Mouse (Mus musculus): ENCODE results near the gene Rcsd1. TPM values are rescaled to one million over a fixed set of nuclear protein-coding genes. Genes with fewer than 3 reads are reported as not detected.

Gene Rcsd1
- total and polyA plus RNA-seq, 2 experiments = 2.6 to 3.3 TPM

GRCm38 (mm10) chr1:165604203-165604602, 105.4 kb downstream of the Rcsd1 start:
- Histone ChIP-seq H3K27ac (replicated peaks; ENCODE audit: insufficient read depth, low read depth, low read length) (no peak overlapping the region), H3K79me2 (ENCODE audit: control insufficient read depth, insufficient read depth, low read length) (no peaks in the 10 kb centered on the region), H3K9ac (ENCODE audit: low read depth, low read length) (no peak overlapping the region), H3K4me1 (ENCODE audit: control insufficient read depth, insufficient read depth, low read length) (no peaks in the 10 kb centered on the region), H3K36me3 (ENCODE audit: control insufficient read depth, insufficient read depth, low read length) (peaks cover 4% of the 10 kb centered on the region), H3K4me3 (ENCODE audit: insufficient read depth, low read depth, low read length) (no peak overlapping the region), H3K27me3 (ENCODE audit: control insufficient read depth, insufficient read depth, low read length) (no peaks in the 10 kb centered on the region)
- WGBS = 88% methylated on average over 8 of the region's 8 CpGs
- DNase-seq (ENCODE audit: extremely low read depth, low read depth, low spot score) = no peak
- no peak for TF ChIP-seq POLR2A (IDR thresholded peaks at IDR 0.05; ENCODE audit: extremely low read depth, insufficient read depth, low read length)
- no peak for TF ChIP-seq CTCF (IDR thresholded peaks at IDR 0.05; ENCODE audit: low read depth, low read length)

- Histone ChIP-seq H3K79me2 (ENCODE audit: control insufficient read depth, insufficient read depth, low read length) (no peaks in the 10 kb centered on the region), H3K27me3 (ENCODE audit: control insufficient read depth, insufficient read depth, low read length) (no peaks in the 10 kb centered on the region), H3K27ac (replicated peaks; ENCODE audit: insufficient read depth, low read depth, low read length) (no peak overlapping the region), H3K4me3 (ENCODE audit: insufficient read depth, low read depth, low read length) (no peak overlapping the region), H3K4me1 (ENCODE audit: control insufficient read depth, insufficient read depth, low read length) (no peaks in the 10 kb centered on the region), H3K9ac (ENCODE audit: low read depth, low read length) (no peak overlapping the region), H3K36me3 (ENCODE audit: control insufficient read depth, insufficient read depth, low read length) (peaks cover 4% of the 10 kb centered on the region)
- TF ChIP-seq CTCF (IDR thresholded peaks at IDR 0.05; ENCODE audit: low read depth, low read length) = no peak
- no peak for TF ChIP-seq POLR2A (IDR thresholded peaks at IDR 0.05; ENCODE audit: extremely low read depth, insufficient read depth, low read length)
- DNase-seq (ENCODE audit: extremely low read depth, low read depth, low spot score) = no peak
- 90% methylated on average over 14 of the region's 14 CpGs for WGBS
Observed at GRCm38 (mm10) chr1:165603218-165603617, 106.3 kb downstream of the Rcsd1 start.

DNA sequence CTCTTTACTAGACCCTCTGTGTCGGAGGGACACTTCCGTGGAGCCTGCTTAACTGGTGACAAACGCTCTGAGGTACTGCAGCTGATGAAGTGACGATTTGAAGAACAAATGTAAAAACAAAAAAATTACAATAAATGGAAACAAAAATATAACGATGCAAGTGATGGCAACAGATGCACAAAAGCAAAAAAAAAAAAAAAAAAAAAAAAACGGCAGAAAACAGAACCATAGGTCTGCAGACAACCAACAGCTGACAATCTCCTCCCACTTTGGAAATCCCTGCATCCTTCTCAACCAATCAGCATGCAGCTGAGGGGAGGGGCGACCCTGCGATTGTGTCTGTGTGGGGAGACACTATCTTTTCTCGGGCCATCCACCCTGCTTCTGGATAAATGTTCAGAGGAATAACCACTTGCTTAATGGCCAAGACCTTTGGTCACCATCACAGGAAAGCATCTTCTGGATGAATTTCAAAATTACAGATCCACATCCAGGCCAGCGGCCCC, 107.7 kb downstream of the Rcsd1 start:
- no peak for DNase-seq (ENCODE audit: extremely low read depth, low read depth, low spot score)
- no peak overlapping the region for H3K9ac ChIP-seq (ENCODE audit: low read depth, low read length)
- no peak overlapping the region for H3K4me3 ChIP-seq (ENCODE audit: insufficient read depth, low read depth, low read length)
- H3K79me2 ChIP-seq (ENCODE audit: control insufficient read depth, insufficient read depth, low read length) = no peaks in the 10 kb centered on the region
- TF ChIP-seq POLR2A (IDR thresholded peaks at IDR 0.05; ENCODE audit: extremely low read depth, insufficient read depth, low read length) (no peak), CTCF (IDR thresholded peaks at IDR 0.05; ENCODE audit: low read depth, low read length) (no peak)
- H3K27ac ChIP-seq (replicated peaks; ENCODE audit: insufficient read depth, low read depth, low read length) = no peak overlapping the region
- H3K27me3 ChIP-seq (ENCODE audit: control insufficient read depth, insufficient read depth, low read length) = no peaks in the 10 kb centered on the region
- WGBS = 80% methylated on average over 10 of the region's 10 CpGs
- no peaks in the 10 kb centered on the region for H3K4me1 ChIP-seq (ENCODE audit: control insufficient read depth, insufficient read depth, low read length)
- H3K36me3 ChIP-seq (ENCODE audit: control insufficient read depth, insufficient read depth, low read length) = peaks cover 4% of the 10 kb centered on the region

Other genes starting within 250 kb of the Rcsd1 start
- 38.9 and 43.2 TPM in 2 replicates for gene Dcaf6, start 249.3 kb downstream of the Rcsd1 start, total RNA-seq (2014; rRNA removed)
- 16.5 and 20.5 TPM in 2 replicates for gene Dcaf6, start 249.3 kb downstream of the Rcsd1 start, polyA plus RNA-seq (2012; rRNA removed)
- 279 and 312 TPM in 2 replicates for gene Mpc2, start 249.1 kb downstream of the Rcsd1 start, total RNA-seq (2014; rRNA removed)
- gene Mpc2, start 249.1 kb downstream of the Rcsd1 start, polyA plus RNA-seq (2012; rRNA removed) = 227 and 264 TPM in 2 replicates
- gene Adcy10, start 224.6 kb downstream of the Rcsd1 start, total RNA-seq (2014; rRNA removed) = 0.13 and 0.18 TPM in 2 replicates
- gene Adcy10, start 224.6 kb downstream of the Rcsd1 start, polyA plus RNA-seq (2012; rRNA removed) = not detected in 2 replicates
- 1.4 and 2.8 TPM in 2 replicates for gene Mpzl1, start 75.2 kb downstream of the Rcsd1 start, total RNA-seq (2014; rRNA removed)
- gene Mpzl1, start 75.2 kb downstream of the Rcsd1 start, polyA plus RNA-seq (2012; rRNA removed) = 3.8 and 5.8 TPM in 2 replicates
- gene Creg1, start 54.0 kb upstream of the Rcsd1 start, total RNA-seq (2014; rRNA removed) = 414 and 570 TPM in 2 replicates
- 420 and 447 TPM in 2 replicates for gene Creg1, start 54.0 kb upstream of the Rcsd1 start, polyA plus RNA-seq (2012; rRNA removed)
- 0.40 and 0.55 TPM in 2 replicates for gene Cd247, start 78.9 kb upstream of the Rcsd1 start, total RNA-seq (2014; rRNA removed)
- 0.36 and 0.64 TPM in 2 replicates for gene Cd247, start 78.9 kb upstream of the Rcsd1 start, polyA plus RNA-seq (2012; rRNA removed)